Mouse (Mus musculus): ENCODE results near the gene Ublcp1. TPM values are rescaled to one million over a fixed set of nuclear protein-coding genes. Genes with fewer than 3 reads are reported as not detected.
A peak's percentile ranks its signal among the peaks of the same experiment; 100 is the strongest.
"Not testable (repeated sequence)": the region's sequence is repeated elsewhere in the genome, so short reads cannot be mapped to it uniquely, and the experiment has no call there.

Ublcp1 gene
- polyA plus RNA-seq, 1 experiment, result 13.5 TPM

DNA sequence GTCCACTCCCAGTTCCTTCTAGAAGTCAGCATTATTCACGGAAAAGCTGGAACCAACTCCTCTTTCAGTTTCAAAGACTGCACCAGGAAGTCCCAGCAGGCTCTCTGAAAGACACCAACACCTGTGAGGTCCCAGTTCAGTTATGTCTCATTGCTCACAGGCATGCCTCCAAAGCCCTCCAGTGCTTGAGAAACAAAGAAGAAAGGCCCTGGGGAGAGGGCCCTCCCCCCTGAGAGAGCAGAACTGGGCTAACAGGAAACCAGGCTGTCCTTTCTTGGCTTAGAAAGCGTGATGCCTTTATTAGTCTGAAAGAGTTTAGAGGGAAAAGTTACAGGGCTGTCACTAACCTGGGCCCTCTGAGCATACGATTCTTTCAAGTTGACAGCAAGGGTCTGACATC lies 25.9 kb upstream of the Ublcp1 start:
- DNase-seq (ENCODE audit: low read depth, low spot score), result no peak
- 11% methylated on average over 3 of the region's 3 CpGs for WGBS

DNA sequence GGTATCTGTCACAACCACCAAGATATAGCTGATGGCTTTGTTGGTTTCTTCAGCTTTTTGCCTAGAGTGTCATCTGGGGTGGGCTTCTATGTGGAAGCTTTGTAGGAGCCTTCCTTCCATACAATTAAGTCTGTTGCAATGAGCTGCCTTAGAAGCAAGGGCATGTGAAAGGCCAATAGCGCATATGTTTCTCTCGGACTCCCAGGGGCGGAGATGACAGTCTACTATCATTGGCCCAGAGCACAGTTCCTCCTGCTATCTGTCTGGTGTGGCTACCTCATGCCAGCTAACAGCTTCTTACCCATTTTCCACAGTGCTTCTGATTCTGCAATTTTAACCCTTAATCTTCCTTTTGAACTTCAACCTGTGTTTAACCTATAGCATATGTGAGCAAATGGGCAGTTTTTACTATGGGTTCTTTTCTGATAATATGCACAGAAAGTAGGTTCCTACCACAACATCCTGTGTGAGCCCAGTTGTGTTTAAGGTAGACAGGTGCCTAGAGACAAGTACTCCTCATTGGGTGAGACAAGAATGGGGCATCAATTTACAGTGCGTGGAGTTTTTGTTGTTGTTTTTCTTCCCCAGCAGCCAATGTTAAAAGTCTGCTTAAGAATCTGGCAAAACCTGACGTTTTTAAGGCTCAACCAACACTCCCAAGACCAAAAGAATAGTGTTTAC lies 24.5 kb upstream of the Ublcp1 start:
- no peak for DNase-seq (ENCODE audit: low read depth, low spot score)
- WGBS, result 82% methylated on average over 5 of the region's 5 CpGs

DNA sequence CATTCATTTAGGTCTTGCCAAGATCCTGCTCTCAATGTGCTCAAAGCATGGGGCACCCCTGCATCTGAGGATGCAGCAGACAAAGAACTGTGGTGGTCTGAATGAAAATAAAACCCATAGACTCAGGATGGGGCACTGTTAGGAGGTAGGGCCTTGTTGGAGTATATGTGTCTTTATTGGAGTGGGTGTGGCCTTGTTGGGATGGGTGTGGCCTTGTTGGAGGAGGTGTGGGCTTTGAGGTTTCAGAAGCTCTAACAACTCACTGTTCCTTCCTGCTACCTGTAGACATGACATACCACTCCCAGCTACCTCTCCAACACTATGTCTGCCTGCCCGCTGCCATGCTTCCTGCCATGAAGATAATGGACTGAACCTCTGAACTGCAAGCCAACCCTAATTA lies 18.8 kb upstream of the Ublcp1 start:
- 81% methylated on average over 1 of the region's 1 CpGs for WGBS

DNA sequence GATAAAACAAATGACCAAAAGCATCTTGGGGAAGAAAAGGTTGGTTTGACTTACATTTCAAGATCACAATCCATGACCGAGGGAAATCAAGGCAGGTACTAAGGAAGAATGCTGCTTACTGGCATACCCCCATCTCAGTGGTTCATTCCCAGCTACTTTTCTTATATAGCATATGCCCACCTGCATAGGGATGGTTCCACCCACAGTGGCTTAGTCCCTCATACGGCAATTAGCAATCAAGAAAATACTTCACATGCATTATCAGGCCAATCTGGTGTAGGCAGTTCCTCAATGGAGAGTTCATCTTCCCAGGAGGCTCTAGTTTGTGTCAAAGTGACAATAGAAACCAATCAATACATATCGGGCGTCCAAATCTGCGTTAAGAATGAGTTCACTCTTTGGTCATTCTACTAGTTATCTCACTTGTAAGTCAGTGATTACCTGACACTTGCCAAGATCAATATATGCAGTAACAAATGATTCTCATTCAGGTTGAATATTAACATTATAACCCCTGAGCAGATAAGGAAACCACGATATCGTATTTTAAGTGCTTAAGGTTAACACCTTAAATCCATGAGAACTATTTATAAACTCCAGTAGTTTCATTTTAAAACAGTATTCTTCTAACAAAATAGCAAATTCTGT lies 14.9 kb upstream of the Ublcp1 start:
- DNase-seq (ENCODE audit: low read depth, low spot score), result no peak
- 40% methylated on average over 7 of the region's 7 CpGs for WGBS

More for the DNA sequence above, 18.8 kb upstream of the Ublcp1 start:
- DNase-seq (ENCODE audit: low read depth, low spot score), result no peak

DNA sequence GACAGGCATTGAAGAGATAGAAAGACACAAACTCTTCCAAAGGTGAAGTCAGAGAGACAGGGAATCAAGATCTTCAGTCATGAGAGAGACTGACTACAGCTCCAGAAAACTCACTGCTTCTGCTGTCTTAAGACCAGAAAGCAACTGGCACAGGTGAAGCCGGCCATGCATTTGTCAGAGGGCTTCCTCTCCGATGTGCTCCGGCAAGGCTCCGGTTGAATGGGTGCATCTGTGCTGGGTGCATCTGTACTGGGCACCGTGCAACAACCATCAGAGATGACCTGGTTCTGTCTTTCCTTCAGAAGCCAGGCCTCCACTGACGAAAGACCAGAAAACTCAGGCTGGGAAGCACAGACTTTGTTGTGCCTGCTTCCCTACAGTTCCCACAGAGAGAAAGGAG lies 9.9 kb upstream of the Ublcp1 start:
- WGBS, result 91% methylated on average over 6 of the region's 6 CpGs
- no peak for DNase-seq (ENCODE audit: low read depth, low spot score)

DNA sequence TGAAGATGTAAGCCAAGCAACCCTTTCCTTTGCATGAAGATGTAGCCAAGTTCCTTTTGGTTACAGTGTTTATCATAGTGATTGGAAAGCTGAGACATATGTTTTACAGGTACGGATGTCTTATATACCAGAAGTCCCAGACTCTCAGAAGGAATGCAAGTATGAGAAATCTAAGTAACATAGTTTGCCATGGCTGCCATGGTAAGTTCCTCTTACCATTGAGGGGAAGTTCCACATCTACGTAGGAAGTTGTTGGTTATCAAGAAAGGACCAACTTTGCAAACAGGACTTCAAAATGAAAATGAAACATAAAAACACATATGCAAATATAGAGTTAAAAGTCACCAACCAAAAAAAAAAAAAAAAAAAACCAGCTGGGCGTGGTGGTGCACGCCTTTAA lies 8.1 kb upstream of the Ublcp1 start:
- no peak for DNase-seq (ENCODE audit: low read depth, low spot score)
- whole genome bisulfite sequencing, result 95% methylated on average over 4 of the region's 4 CpGs

DNA sequence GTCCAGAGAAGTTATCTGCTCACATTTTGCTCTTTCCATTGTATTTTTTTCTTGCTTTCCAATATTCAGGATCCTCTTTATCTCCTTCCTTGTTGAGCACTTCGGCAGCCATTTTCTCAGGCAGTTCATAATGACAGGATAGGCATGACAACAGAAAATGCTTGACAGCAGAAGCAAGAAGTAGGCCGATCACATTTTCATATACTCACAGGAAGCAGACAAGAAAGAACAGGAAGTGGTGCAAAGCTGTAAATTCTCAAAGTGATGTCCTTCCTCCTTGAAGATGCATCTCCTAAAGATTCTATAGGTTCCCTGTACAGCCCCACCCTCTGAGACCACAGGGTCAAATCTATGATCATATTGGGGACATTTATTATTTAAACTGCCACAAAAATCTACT lies 6.1 kb upstream of the Ublcp1 start:
- 80% methylated on average over 2 of the region's 2 CpGs for WGBS
- no peak for DNase-seq (ENCODE audit: low read depth, low spot score)

DNA sequence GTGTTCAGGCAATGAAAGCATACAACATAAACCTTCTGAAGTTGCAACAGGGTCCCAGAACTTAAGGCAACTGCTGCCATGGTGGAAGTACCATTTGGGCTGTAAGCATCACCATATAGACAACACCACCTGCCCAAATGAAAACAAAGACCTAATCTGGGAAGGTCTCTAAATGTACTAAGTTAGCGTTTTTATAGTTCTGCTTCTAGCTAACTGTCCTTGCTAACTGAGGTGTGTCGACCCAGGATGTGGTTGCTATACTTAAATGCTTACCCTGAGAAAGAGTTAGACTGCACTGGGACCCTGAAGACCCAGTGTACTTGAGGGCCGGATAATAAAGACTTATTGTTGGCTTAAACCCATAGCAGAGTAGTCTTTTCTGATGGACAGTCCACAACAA lies 5.2 kb upstream of the Ublcp1 start:
- DNase-seq (ENCODE audit: low read depth, low spot score), result no peak
- 69% methylated on average over 3 of the region's 3 CpGs for WGBS

DNA sequence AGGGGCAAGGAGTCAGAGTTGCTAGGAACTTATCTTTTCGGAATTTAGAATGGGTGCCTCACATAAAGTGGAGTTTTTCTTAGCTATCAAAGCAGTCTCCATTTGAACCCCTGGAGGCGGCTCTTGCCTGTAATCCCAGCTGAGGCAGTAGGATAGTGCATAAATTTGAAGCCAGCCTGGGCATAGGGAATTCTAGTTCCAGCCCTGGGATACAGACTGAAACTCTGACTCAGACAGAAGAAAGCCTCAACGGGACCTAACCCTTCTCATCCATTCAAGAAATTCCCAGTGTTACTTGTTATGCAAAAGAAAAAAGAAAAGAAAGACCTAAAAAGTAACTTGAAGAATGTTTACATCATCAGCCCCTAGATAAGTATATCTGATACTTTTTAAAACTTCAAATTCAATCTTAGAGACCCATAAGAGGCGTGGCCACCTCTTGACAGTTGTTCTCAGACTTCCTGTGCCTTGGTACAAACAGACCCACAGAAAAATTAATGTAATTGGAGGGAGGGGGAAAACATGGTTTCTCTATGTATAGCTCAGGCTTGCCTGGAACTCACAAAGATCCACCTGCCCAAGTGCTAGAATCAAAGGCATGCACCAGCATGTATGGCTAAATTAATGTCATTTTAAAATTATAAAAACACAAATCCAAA lies 1.2 kb upstream of the Ublcp1 start:
- WGBS, result 16% methylated on average over 4 of the region's 4 CpGs
- no peak for DNase-seq (ENCODE audit: low read depth, low spot score)

DNA sequence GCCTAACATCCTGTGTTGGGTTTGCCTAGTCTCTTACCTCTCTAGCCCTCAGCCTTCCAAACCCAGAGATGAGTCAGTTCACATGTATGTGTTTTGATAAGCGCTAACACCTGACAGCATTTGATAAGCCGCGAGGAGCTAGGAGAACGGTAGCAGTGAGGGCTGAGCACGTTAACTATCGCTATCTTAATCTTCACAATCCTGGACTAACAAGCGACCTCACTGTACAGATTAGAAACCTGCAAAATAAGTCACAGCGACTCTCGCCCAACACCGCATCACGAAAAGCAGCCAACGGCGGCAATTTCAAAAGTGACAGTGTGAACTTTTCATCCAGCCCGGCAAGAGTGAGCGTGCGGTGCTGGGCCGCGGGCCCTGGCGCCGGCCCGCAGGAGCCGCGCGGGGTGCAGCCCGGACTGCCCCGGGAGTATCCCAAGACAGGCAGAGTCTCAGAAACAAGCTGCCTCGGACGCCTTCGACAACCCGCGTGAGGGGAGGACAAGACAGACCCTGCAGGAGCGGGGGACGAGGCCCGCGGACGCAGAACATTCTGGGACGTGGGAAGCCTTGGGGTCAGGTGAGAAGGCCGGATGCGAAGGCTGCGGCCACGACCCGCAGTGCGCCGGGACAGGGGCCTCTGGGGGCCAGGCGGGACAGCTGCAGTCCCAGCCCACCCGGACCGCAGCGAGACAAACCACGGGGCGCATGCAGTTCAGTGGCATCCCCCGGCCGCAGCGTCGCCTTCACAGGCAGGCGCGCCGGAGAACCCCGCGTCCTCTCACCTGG lies 459 bp downstream of the Ublcp1 start:
- DNase-seq (ENCODE audit: low read depth, low spot score), result no peak
- WGBS, result under 1% methylated on average over 59 of the region's 59 CpGs

DNA sequence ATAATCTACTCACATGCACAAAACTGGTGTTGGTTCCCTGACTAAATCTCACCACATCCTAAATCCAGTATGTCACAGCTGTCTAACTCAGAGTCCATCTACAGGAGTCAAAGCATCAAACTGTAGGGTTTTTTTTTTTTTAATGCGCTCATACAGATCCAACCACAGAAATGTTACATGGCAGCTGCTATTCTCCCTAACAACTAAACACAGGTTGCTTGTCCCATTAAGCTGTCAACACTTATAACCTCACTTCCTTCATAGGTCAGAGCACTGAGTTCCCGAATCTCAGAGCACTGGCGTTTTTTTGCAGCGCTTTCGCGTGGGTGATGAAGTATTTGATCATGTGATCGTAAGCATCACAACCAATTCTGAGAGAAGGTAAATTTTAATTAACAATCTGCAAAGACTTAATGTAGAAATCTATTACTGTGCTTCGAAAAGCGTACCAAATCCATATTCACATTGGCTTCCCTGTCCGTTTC lies 1.9 kb downstream of the Ublcp1 start:
- no peak for DNase-seq (ENCODE audit: low read depth, low spot score)
- 82% methylated on average over 10 of the region's 10 CpGs for WGBS

DNA sequence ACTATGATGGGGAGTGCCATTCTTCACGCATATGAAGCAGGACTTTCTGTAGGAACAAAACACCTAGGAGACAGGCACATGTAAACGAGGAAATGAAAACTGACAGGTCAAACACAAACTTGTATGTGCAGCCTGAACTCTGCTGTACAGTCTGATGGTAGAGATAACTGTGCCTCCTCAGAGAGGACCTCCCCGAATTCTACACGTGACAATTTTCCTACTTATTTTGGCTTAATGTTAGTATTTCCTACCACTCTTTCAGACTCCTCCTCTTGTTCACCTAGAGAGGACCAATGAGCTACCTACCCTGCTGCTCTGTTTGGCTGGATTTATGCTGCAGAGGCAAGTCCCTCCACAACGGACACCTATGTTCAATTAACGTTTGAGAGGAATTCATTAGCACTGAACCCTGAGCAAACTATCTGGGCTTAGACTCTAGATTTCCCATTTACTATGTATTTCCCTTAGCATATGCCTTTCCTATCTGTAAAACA lies 3.3 kb downstream of the Ublcp1 start:
- DNase-seq (ENCODE audit: low read depth, low spot score), result no peak
- WGBS, result 69% methylated on average over 6 of the region's 6 CpGs

DNA sequence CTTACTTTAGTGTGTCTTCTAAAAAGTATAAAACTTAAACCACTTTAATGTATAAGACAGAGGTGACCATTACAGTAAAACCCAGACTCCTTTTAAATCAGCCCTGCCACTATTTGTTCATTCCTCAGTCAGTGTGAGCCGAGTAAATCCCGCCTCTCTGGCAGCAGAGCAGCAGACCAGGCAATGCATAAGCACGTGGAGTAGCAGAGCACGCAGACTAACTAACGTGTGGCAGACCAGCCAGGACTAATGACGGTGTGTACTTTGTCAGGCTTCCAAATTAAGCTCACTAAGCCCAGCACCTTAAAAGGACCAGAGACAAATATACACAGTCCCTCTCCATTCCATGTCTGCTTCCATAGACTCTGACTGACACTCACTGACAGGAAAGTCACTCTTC lies 8.8 kb downstream of the Ublcp1 start:
- WGBS, result 29% methylated on average over 6 of the region's 6 CpGs
- DNase-seq (ENCODE audit: low read depth, low spot score), result no peak

DNA sequence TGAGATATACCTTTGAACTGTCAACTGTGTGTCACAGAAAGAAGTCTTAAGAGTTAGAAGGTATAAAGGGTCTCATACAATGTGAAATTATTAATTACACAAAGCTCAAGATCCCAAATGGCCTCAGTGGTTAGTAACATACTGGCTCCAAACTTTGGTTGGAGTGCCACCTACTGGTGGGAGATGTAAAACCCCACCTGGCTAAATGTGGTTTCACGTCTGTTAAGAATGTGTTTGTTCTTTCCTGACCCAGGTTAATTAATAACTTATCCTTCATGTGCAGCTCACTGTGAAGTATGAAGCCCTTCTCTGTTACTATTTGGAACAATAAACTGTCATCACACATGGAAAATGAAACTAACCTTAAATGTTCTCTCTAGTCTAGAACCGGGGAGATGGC lies 16.9 kb downstream of the Ublcp1 start:
- 25% methylated on average over 2 of the region's 2 CpGs for WGBS
- DNase-seq (ENCODE audit: low read depth, low spot score), result peak; percentile 59

DNA sequence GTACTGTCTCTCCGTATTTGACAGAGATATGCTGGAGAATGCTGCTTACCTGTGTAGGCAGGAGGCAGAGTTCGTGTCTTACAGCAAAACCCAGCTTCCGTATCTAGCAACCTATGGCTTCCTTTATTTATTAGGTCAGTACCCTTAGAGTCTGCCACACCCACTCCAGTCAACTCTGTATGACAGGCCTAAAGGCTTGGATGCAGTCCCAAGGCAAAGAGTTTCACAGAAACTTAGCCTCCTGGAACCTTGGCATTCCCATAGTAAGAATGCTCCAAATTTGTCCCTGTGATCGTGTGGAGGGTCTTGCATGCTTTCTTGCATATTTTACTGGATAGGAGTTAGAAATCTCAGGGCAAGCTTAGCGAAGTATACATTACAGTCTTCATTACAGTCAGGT lies 18.3 kb downstream of the Ublcp1 start:
- DNase-seq (ENCODE audit: low read depth, low spot score), result not testable (repeated sequence)
- 92% methylated on average over 5 of the region's 5 CpGs for WGBS

DNA sequence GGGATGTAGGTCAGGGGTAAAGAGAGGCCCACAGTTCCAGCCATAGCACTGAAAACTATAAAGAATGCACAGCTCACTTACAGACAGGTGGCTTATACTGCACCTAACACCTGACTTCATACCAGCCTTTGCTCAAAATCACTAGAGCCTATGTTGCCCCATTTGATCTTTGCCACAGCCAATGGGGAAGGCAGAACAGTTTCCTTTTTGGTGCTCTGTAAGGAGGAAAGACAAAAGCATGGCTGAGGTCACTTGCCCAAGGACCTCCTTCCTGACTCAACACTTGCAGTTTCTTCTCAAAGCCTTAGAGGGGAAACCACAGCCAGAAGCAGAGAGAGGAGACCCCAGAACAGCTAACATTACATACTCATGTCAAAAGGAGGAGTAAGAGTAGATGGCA lies 19.3 kb downstream of the Ublcp1 start:
- DNase-seq (ENCODE audit: low read depth, low spot score), result no peak

DNA sequence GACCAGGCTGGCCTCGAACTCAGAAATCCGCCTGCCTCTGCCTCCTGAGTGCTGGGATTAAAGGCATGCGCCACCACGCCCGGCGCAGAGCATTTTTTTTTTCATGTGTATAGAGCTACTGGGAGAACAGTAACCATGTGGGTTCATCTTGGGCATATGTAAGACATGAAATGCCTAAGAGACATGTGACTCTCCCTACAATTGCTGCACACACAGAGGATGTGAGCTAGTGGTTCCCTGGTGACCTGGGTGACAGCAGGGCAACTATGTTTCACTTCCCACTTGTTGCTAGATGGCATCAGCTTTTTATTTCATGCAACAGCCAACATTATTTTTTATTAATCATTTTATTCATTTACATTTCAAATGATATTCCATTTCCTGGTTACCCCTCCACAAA lies 32.5 kb downstream of the Ublcp1 start:
- 90% methylated on average over 6 of the region's 6 CpGs for WGBS
- no peak for DNase-seq (ENCODE audit: low read depth, low spot score)

DNA sequence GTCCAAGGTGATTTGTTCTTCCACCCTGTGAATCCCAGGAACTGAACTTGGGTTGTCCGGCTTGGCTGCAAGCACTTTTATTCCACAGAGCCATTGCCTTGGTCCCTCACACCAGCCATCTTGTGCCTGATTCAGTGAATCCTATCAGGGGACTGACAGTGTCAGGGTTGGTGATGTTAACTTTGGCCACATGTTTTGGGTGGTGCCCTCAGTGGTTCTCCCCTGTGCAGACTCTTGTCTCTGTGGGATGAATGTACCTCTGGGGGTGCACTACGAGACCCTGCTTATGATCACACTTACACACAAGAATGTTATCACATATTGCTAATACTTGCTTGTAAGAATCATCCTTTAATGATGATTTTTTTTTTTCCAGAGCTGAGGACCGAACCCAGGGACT lies 40.3 kb downstream of the Ublcp1 start:
- no peak for DNase-seq (ENCODE audit: low read depth, low spot score)
- WGBS, result 86% methylated on average over 3 of the region's 3 CpGs

DNA sequence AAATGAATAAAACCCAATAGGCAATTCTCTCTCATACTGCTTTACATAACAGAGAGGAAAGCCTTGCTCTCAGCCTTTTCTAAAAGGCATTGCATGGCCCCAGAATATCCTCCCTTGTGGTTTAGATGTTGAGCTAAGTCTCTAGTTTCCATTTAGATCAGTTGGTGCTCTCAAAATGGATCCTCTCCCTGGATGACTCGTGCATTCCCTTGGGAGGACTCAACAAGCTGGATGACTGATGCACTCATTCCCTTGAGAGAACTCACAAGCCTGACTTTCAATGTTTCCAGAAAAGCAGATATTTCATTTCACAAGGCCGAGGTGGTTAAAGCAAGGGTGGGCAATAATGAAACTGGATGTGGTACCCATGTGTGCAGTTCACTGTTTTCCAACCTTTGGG lies 42.3 kb downstream of the Ublcp1 start:
- no peak for DNase-seq (ENCODE audit: low read depth, low spot score)
- 72% methylated on average over 2 of the region's 2 CpGs for WGBS

DNA sequence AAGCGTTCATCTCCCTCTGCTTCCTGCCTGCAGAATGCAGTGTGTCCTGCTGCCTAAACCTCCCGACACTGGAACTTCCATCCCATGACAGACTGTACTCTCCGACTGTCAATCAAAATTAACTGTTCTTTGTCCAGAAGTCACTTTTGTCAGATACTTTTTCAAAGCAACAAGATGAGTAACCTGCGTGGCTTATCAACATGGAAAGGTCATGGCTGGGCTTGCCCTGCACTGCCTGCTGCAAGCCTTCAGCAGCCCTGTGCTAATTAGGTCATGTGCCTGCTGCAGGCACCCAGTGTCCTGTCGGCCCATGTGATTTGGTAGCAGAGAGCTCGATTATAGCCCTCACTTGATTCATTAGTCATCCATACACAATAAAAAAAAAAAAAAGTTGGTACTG lies 44.7 kb downstream of the Ublcp1 start:
- 64% methylated on average over 6 of the region's 6 CpGs for WGBS
- DNase-seq (ENCODE audit: low read depth, low spot score), result no peak
